Mouse (Mus musculus) hematopoietic multipotent progenitor cell, adult 10-12 weeks (in vitro differentiated cells): ENCODE measurements around the gene 6430628N08Rik. TPM values are rescaled to one million over a fixed set of nuclear protein-coding genes. Genes with fewer than 3 reads are reported as not detected.

Experiments
- polyA plus RNA-seq: library from polyadenylated mRNA; stranded (reverse); fragments of >175 nt; gene quantifications from 2 replicates; pipeline ENCODE4 v1.2.3, GENCODE M21; 2012; ENCODE audit warnings: low replicate concordance

6430628N08Rik gene
- polyA plus RNA-seq: not detected in 2 replicates

DNA sequence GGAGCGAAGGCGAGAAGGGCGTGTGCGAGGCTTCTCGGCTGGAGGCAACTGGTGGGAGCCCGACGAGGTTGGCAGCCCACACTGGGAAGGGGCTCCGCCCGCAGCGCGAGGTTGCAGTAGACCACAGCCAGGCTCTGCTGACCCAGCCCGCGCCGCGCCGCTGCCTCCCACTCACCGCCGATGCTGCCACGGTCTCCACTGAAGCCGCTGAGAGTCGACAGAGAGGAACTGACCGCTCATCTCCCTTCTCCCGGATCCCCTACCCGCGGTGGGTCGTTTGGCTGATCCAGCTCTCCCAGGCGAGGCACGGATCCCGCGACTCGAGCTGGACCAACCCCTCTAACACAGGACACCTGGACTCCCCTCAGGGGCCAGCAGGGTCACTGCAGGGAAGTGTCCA, at the start of gene 6430628N08Rik:
Gene 6430628N08Rik (plus strand): TSS at position 113 of the 400 bp plus-strand sequence.

DNA sequence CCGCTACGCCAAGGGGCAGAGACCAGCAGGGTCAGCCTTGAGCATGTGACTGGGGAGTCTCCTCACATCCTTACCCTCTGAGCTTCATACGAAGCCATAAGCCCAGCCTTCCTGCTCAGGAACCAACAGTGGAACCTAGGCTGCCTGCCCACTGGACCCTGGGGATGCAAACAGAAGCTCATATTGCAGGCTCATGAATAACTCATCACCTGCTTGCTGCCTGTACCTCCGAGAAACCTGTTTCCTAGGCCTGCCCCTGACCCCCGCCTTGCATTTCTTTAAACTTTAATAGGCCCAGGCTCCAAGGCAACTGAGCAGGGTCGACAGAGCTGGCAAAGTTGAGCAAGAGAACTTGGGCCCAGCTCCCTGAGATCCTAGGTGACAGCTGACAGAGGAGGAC, 6.4 kb upstream of the 6430628N08Rik start, which contains the start of gene Kncn:
Gene Kncn (plus strand): TSS at position 379 of the 400 bp plus-strand sequence.

DNA sequence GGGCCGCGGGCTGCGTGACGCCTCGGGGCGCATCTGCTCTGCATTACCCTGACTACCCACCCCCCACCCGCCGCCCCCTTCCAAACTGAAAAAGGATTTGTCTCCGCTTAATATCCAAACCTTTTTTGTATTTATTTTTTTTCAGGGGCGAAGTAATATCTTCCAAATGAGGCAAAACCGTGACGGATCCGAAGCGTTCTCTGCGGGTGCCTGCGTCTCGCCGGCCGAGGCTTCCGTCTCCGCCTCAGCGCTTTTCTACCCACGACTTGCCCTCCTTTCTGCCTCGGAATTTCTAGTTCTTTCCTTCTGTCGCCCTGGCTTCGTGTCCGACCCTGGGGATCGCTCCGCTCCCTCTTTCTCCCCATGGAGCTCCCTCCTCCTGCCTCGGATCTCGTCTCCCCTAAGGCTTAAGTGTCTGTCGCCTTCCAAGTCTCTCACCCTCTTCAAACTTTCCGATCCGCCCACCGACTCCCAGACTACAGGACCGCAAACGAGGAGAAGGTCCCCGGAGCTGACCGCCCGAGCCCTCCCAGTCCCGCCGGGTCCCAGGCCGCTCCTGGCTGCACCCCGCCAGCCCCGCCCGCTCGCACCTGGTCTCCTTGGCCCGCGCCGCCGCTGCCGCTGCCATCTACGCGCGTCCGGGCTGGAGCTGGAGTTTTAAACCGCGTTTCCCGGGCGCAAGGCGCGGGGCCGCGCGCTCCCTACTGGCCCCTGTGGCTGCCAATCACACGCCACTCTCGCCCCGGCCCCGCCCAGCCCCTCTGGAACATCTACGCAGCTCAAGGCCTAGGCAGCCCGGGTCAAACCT, 49.0 kb downstream of the 6430628N08Rik start, which contains the start of gene Dmbx1:
Gene Dmbx1 (minus strand): TSS at position 632 of the 808 bp plus-strand sequence.

Other genes starting within 250 kb of the 6430628N08Rik start
- 0.30 TPM in 1 of 2 replicates, not detected in the other for gene Cyp4b1, start 242.9 kb upstream of the 6430628N08Rik start, polyA plus RNA-seq
- gene Efcab14, start 152.9 kb upstream of the 6430628N08Rik start, polyA plus RNA-seq: 22.1 and 24.4 TPM in 2 replicates
- not detected in 2 replicates for gene Tex38, start 109.6 kb upstream of the 6430628N08Rik start, polyA plus RNA-seq
- gene Atpaf1, start 105.9 kb upstream of the 6430628N08Rik start, polyA plus RNA-seq: 9.7 and 23.2 TPM in 2 replicates
- gene Mob3c, start 62.6 kb upstream of the 6430628N08Rik start, polyA plus RNA-seq: 15.2 and 42.6 TPM in 2 replicates
- gene Mknk1, start 51.5 kb upstream of the 6430628N08Rik start, polyA plus RNA-seq: 37.9 and 53.2 TPM in 2 replicates
- not detected in 2 replicates for gene Kncn, start 6.3 kb upstream of the 6430628N08Rik start, polyA plus RNA-seq
- gene Dmbx1, start 49.3 kb downstream of the 6430628N08Rik start, polyA plus RNA-seq: 0.04 TPM in 1 of 2 replicates, not detected in the other
- gene Faah, start 127.3 kb downstream of the 6430628N08Rik start, polyA plus RNA-seq: 38.6 and 41.0 TPM in 2 replicates
- 0.69 and 1.3 TPM in 2 replicates for gene Nsun4, start 163.2 kb downstream of the 6430628N08Rik start, polyA plus RNA-seq
- gene Uqcrh, start 184.4 kb downstream of the 6430628N08Rik start, polyA plus RNA-seq: 36.9 and 46.0 TPM in 2 replicates
- 14.2 and 26.6 TPM in 2 replicates for gene Lrrc41, start 184.6 kb downstream of the 6430628N08Rik start, polyA plus RNA-seq
- gene Rad54l, start 233.0 kb downstream of the 6430628N08Rik start, polyA plus RNA-seq: 0.15 and 0.76 TPM in 2 replicates
- 6.5 and 11.3 TPM in 2 replicates for gene Pomgnt1, start 233.2 kb downstream of the 6430628N08Rik start, polyA plus RNA-seq